Comparison of ENCODE assay signal across 9 mouse cellular contexts in the genomic region with DNA sequence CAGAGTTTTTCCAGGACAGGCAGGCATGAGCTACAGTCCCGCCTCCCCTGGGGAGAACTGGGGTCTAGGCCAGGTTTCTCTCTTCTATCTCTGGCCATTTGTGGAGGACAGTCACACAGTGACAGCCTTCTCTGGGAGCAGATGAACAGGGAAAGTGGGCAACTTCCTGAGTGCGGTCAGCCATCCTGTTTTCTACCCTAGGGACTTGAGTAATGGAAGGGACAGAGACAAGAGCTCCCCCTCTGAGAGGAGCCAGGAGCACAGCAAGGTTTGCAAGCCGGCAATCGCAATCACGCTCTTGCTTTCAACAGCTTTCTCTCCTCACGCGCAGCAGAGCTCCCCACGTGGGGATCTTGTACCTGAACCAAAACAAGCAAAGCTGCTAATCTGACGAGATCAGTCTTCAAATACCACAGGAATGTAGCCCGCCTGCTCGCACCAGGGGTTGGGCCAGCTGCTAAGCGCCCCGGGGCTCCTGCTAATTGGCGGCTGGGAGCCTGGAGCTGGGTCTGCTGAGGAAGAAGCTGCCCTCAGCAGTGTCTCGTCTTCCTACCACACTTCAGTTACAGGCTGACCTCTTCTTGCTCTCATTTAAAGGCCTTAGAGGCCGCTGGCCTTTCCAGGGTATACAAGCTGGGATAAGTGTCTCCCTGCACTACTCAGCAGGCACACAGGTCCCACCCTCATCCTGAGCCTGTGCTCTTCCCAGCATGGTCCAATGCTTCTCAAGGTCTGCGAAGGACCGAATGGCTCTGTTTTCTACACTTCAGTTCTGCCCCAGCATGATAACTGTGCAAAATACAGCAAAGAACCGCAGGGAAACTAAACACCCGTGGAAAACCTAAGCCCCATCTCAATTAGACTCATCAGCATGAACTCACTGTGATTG.
DNase-seq lines count a peak whose midpoint lies in the region; ATAC-seq lines count a peak whose summit lies in the region.
"Had no signal": no experiment of that assay in that cellular context is flagged by ENCODE, and none has a peak within 500 bp of the region (broad histone marks: within the 10 kb centered on the region; RNA-seq: fewer than 3 reads in every experiment).

No protein-coding gene starts in this region.

- peak; percentile 64 for ATAC-seq in embryonic facial prominence, embryonic 12.5 days (ENCODE audit: insufficient number of reproducible peaks, insufficient read depth, low FRiP score, low TSS enrichment)
- no peak for ATAC-seq in heart, embryonic 11.5 days (replicated peaks; ENCODE audit: insufficient number of reproducible peaks, low FRiP score, low TSS enrichment)
- peak; percentile 35 for ATAC-seq in kidney, embryonic 15.5 days (replicated peaks; ENCODE audit: low FRiP score)
- ATAC-seq in stomach, embryonic 15.5 days (ENCODE audit: insufficient read depth, low FRiP score, low read depth): peak; percentile 68
- no peak for ATAC-seq in megakaryocyte-erythroid progenitor cell, adult 5-6 weeks (replicated peaks; ENCODE audit: low FRiP score, low TSS enrichment, poor library complexity, severe bottlenecking)

- peak overlapping the region; percentile 24 for H3K4me2 ChIP-seq in embryonic facial prominence, embryonic 12.5 days (replicated peaks)
- peak overlapping the region; percentile 57 for H3K4me2 ChIP-seq in heart, embryonic 11.5 days
- peak overlapping the region; percentile 45 for H3K4me2 ChIP-seq in kidney, embryonic 15.5 days
- H3K4me2 ChIP-seq in stomach, embryonic 15.5 days: peak overlapping the region; percentile 43

- H3K36me3 ChIP-seq in embryonic facial prominence, embryonic 12.5 days: no peaks in the 10 kb centered on the region
- no peaks in the 10 kb centered on the region for H3K36me3 ChIP-seq in heart, embryonic 11.5 days (ENCODE audit: control insufficient read depth, insufficient read depth, low read length)
- no peaks in the 10 kb centered on the region for H3K36me3 ChIP-seq in kidney, embryonic 15.5 days
- no peaks in the 10 kb centered on the region for H3K36me3 ChIP-seq in stomach, embryonic 15.5 days

- H3K9me3 ChIP-seq in embryonic facial prominence, embryonic 12.5 days: no peaks in the 10 kb centered on the region
- no peaks in the 10 kb centered on the region for H3K9me3 ChIP-seq in heart, embryonic 11.5 days (replicated peaks; ENCODE audit: control insufficient read depth, low read length)
- no peaks in the 10 kb centered on the region for H3K9me3 ChIP-seq in kidney, embryonic 15.5 days (replicated peaks)
- no peaks in the 10 kb centered on the region for H3K9me3 ChIP-seq in stomach, embryonic 15.5 days

- no peak overlapping the region for H3K9ac ChIP-seq in embryonic facial prominence, embryonic 12.5 days
- peak overlapping the region; percentile 24; the same call in 1 of the 2 replicates for H3K9ac ChIP-seq in heart, embryonic 11.5 days (ENCODE audit: low read depth, low read length)
- H3K9ac ChIP-seq in kidney, embryonic 15.5 days: peak overlapping the region; percentile 14; the same call in 1 of the 2 replicates
- no peak overlapping the region for H3K9ac ChIP-seq in stomach, embryonic 15.5 days

- no peaks in the 10 kb centered on the region for H3K27me3 ChIP-seq in embryonic facial prominence, embryonic 12.5 days
- no peaks in the 10 kb centered on the region for H3K27me3 ChIP-seq in heart, embryonic 11.5 days (ENCODE audit: control insufficient read depth, insufficient read depth, low read length)
- H3K27me3 ChIP-seq in kidney, embryonic 15.5 days: no peaks in the 10 kb centered on the region
- no peaks in the 10 kb centered on the region for H3K27me3 ChIP-seq in stomach, embryonic 15.5 days (replicated peaks)

- peak overlapping the region; percentile 64 for H3K27ac ChIP-seq in embryonic facial prominence, embryonic 12.5 days
- H3K27ac ChIP-seq in heart, embryonic 11.5 days (ENCODE audit: low read depth, low read length): no peak overlapping the region
- peak overlapping the region; percentile 84 for H3K27ac ChIP-seq in kidney, embryonic 15.5 days
- peak overlapping the region; percentile 68 for H3K27ac ChIP-seq in stomach, embryonic 15.5 days
- H3K27ac ChIP-seq: macrophage had no signal

- H3K4me1 ChIP-seq in embryonic facial prominence, embryonic 12.5 days: peaks cover 41% of the 10 kb centered on the region
- peaks cover 40% of the 10 kb centered on the region for H3K4me1 ChIP-seq in heart, embryonic 11.5 days (ENCODE audit: control insufficient read depth, insufficient read depth, low read length)
- peaks cover 50% of the 10 kb centered on the region for H3K4me1 ChIP-seq in kidney, embryonic 15.5 days
- H3K4me1 ChIP-seq in stomach, embryonic 15.5 days: peaks cover 39% of the 10 kb centered on the region

- 9% methylated on average over 20 of the region's 20 CpGs for WGBS in embryonic facial prominence, embryonic 12.5 days
- WGBS in heart, embryonic 11.5 days (ENCODE audit: insufficient replicate concordance): 9% methylated on average over 20 of the region's 20 CpGs
- WGBS in kidney, embryonic 15.5 days: 13% methylated on average over 20 of the region's 20 CpGs
- 14% methylated on average over 20 of the region's 20 CpGs for WGBS in stomach, embryonic 15.5 days

- peak; percentile 48 to 53 for DNase-seq in right cerebral cortex, postnatal 10 days (ENCODE audit: low spot score in 2 of 2)
- no peak for DNase-seq in right cerebral cortex, adult 18-20 months
- DNase-seq in lung, postnatal 25 days (ENCODE audit: low spot score): peak; percentile 90

- no peak overlapping the region for H3K4me3 ChIP-seq in embryonic facial prominence, embryonic 12.5 days
- H3K4me3 ChIP-seq in heart, embryonic 11.5 days (ENCODE audit: low read depth, low read length): peak overlapping the region; percentile 13; the same call in 1 of the 2 replicates
- H3K4me3 ChIP-seq in kidney, embryonic 15.5 days (replicated peaks): no peak overlapping the region
- 0 out of 2 replicates have a peak overlapping the region, but pooled peaks have one; percentile 5 for H3K4me3 ChIP-seq in stomach, embryonic 15.5 days (replicated peaks)

Comparison
In these comparisons a context has a peak if more than half of its experiments do, and no peak if none do; other contexts are left out.
1. ATAC-seq: peak in embryonic facial prominence, embryonic 12.5 days (single experiment), kidney, embryonic 15.5 days (single experiment) and stomach, embryonic 15.5 days (single experiment); none in heart, embryonic 11.5 days (single experiment) and megakaryocyte-erythroid progenitor cell, adult 5-6 weeks (single experiment).
2. H3K4me3 ChIP-seq: peak in heart, embryonic 11.5 days (single experiment) and stomach, embryonic 15.5 days (single experiment); none in embryonic facial prominence, embryonic 12.5 days (single experiment) and kidney, embryonic 15.5 days (single experiment).
3. H3K9ac ChIP-seq: peak in heart, embryonic 11.5 days (single experiment) and kidney, embryonic 15.5 days (single experiment); none in embryonic facial prominence, embryonic 12.5 days (single experiment) and stomach, embryonic 15.5 days (single experiment).
4. Peak in every context shown above with its lines, with median percentiles within 50 percentile points of each other: H3K4me2 ChIP-seq.